Mouse (Mus musculus) embryonic facial prominence, embryonic 10.5 days (tissue): ENCODE results near the gene Sptbn4. TPM values are rescaled to one million over a fixed set of nuclear protein-coding genes. Genes with fewer than 3 reads are reported as not detected.
"Not testable (repeated sequence)": the region's sequence is repeated elsewhere in the genome, so short reads cannot be mapped to it uniquely, and the experiment has no call there.

ENCODE experiments used
- DNase-seq: peaks from one replicate; pipeline ENCODE4 v3.0.0-alpha.2; 2017; ENCODE audit warnings: low spot score
- H3K27ac ChIP-seq: fragments of 300-500 bp; sonication (generic); replicated peaks from 2 replicates; pipeline ENCODE4 v1.5.1; 2016; ENCODE audit warnings: mild to moderate bottlenecking
- H3K27me3 ChIP-seq: fragments of 300-500 bp; sonication (generic); replicated peaks from 2 replicates; pipeline ENCODE4 v1.6.1; 2016; ENCODE audit warnings: low read depth, mild to moderate bottlenecking; ENCODE audit not compliant: poor library complexity, severe bottlenecking
- H3K36me3 ChIP-seq: fragments of 300-500 bp; sonication (generic); replicated peaks from 2 replicates; pipeline ENCODE4 v1.6.1; 2016; ENCODE audit warnings: mild to moderate bottlenecking, moderate library complexity
- H3K4me1 ChIP-seq: fragments of 300-500 bp; sonication (generic); 2 replicates; pipeline ENCODE4 v1.6.1; 2016
- H3K4me3 ChIP-seq: fragments of 300-500 bp; sonication (generic); 2 replicates; pipeline ENCODE4 v1.5.1; 2016; ENCODE audit warnings: mild to moderate bottlenecking, moderate library complexity
- H3K9me3 ChIP-seq: fragments of 300-500 bp; sonication (generic); 2 replicates; pipeline ENCODE4 v1.6.1; 2016; ENCODE audit warnings: mild to moderate bottlenecking
- WGBS: fragments of 180-500 bp; shearing (Covaris S2); methylation state at CpG from one replicate; pipeline ENCODE4 v1.1.7; 2016; 5-methylcytosine and 5-hydroxymethylcytosine counted together
- polyA plus RNA-seq: library from polyadenylated mRNA; unstranded; fragments of >200 nt; fragmentation: Nextera tagmentation; extraction: Ambion mirVana; gene quantifications from 2 replicates; pipeline ENCODE4 v1.2.1, GENCODE M21; 2016

The Sptbn4 gene
- 0.19 and 0.35 TPM in 2 replicates for polyA plus RNA-seq

- H3K4me1 ChIP-seq = peaks cover 23% of the 10 kb centered on the region
- H3K27ac ChIP-seq = peak within 1 kb of the TSS; percentile 77
- H3K9me3 ChIP-seq = no peaks in the 10 kb centered on the region
- H3K27me3 ChIP-seq = peaks cover 56% of the 10 kb centered on the region
- WGBS = 1% methylated on average over 54 of the region's 54 CpGs
- H3K4me3 ChIP-seq = peak within 1 kb of the TSS; percentile 70
- peak; percentile 98 for DNase-seq
- H3K36me3 ChIP-seq = no peaks in the 10 kb centered on the region
Observed at GRCm38 (mm10) chr7:27447419-27448286, at the start of gene Sptbn4, which contains the start of gene Blvrb. TSS of gene Sptbn4 (minus strand) at chr7:27447686. TSS of gene Blvrb (plus strand) at chr7:27447978.

- 87% methylated on average over 9 of the region's 9 CpGs for WGBS
Observed at GRCm38 (mm10) chr7:27494659-27495367, 47.3 kb upstream of the Sptbn4 start.

GRCm38 (mm10) chr7:27493450-27493849 lies 46.0 kb upstream of the Sptbn4 start:
- H3K36me3 ChIP-seq = peaks cover 10% of the 10 kb centered on the region
- 0 out of 2 replicates have a peak, but pooled peaks cover 2% of the 10 kb centered on the region for H3K9me3 ChIP-seq
- DNase-seq = no peak
- peaks cover 7% of the 10 kb centered on the region for H3K27me3 ChIP-seq
- no peak overlapping the region for H3K4me3 ChIP-seq
- 84% methylated on average over 5 of the region's 5 CpGs for WGBS
- H3K4me1 ChIP-seq = peaks cover 37% of the 10 kb centered on the region
- H3K27ac ChIP-seq = no peak overlapping the region

More at GRCm38 (mm10) chr7:27494659-27495367, 47.3 kb upstream of the Sptbn4 start:
- H3K27me3 ChIP-seq, H3K9me3 ChIP-seq, DNase-seq, H3K36me3 ChIP-seq, H3K4me3 ChIP-seq, H3K27ac ChIP-seq: not testable (repeated sequence)
- H3K4me1 ChIP-seq = peaks cover 34% of the 10 kb centered on the region

- 81% methylated on average over 3 of the region's 3 CpGs for WGBS
- Histone ChIP-seq H3K36me3 (peaks cover 10% of the 10 kb centered on the region), H3K27ac (no peak overlapping the region), H3K4me1 (peaks cover 41% of the 10 kb centered on the region), H3K27me3 (peaks cover 7% of the 10 kb centered on the region), H3K9me3 (0 out of 2 replicates have a peak, but pooled peaks cover 2% of the 10 kb centered on the region), H3K4me3 (no peak overlapping the region)
- no peak for DNase-seq
Observed at GRCm38 (mm10) chr7:27493022-27493421, 45.5 kb upstream of the Sptbn4 start.

- Histone ChIP-seq H3K27ac (peak overlapping the region; percentile 40; the same call in 1 of the 2 replicates), H3K27me3 (peaks cover 7% of the 10 kb centered on the region), H3K36me3 (peaks cover 10% of the 10 kb centered on the region), H3K9me3 (0 out of 2 replicates have a peak, but pooled peaks cover 2% of the 10 kb centered on the region), H3K4me1 (peaks cover 46% of the 10 kb centered on the region), H3K4me3 (no peak overlapping the region)
- DNase-seq = no peak
- WGBS = 71% methylated on average over 7 of the region's 7 CpGs
Observed at GRCm38 (mm10) chr7:27491856-27492255, 44.4 kb upstream of the Sptbn4 start.

- under 1% methylated on average over 32 of the region's 33 CpGs for WGBS
- peak overlapping the region; percentile 62 for H3K4me3 ChIP-seq
- DNase-seq = peak; percentile 84
- H3K27ac ChIP-seq = peak overlapping the region; percentile 93
- 0 out of 2 replicates have a peak, but pooled peaks cover 2% of the 10 kb centered on the region for H3K9me3 ChIP-seq
- H3K4me1 ChIP-seq = peaks cover 49% of the 10 kb centered on the region
- H3K27me3 ChIP-seq = peaks cover 7% of the 10 kb centered on the region
- peaks cover 10% of the 10 kb centered on the region for H3K36me3 ChIP-seq
Observed at GRCm38 (mm10) chr7:27490543-27491329, 43.2 kb upstream of the Sptbn4 start.

GRCm38 (mm10) chr7:27490227-27490542 lies 42.7 kb upstream of the Sptbn4 start:
- H3K4me3 ChIP-seq = peak overlapping the region; percentile 62
- peaks cover 7% of the 10 kb centered on the region for H3K27me3 ChIP-seq
- peaks cover 10% of the 10 kb centered on the region for H3K36me3 ChIP-seq
- H3K9me3 ChIP-seq = 0 out of 2 replicates have a peak, but pooled peaks cover 2% of the 10 kb centered on the region
- 45% methylated on average over 4 of the region's 4 CpGs for WGBS
- H3K4me1 ChIP-seq = peaks cover 51% of the 10 kb centered on the region
- no peak for DNase-seq
- peak overlapping the region; percentile 93 for H3K27ac ChIP-seq

- peak overlapping the region; percentile 11; the same call in 1 of the 2 replicates for H3K4me3 ChIP-seq
- peaks cover 51% of the 10 kb centered on the region for H3K4me1 ChIP-seq
- H3K36me3 ChIP-seq = peaks cover 10% of the 10 kb centered on the region
- 92% methylated on average over 25 of the region's 25 CpGs for WGBS
- H3K9me3 ChIP-seq = no peaks in the 10 kb centered on the region
- DNase-seq = no peak
- H3K27me3 ChIP-seq = peaks cover 7% of the 10 kb centered on the region
- peak overlapping the region; percentile 93 for H3K27ac ChIP-seq
Observed at GRCm38 (mm10) chr7:27489270-27489869, 41.9 kb upstream of the Sptbn4 start.

- DNase-seq = peak; percentile 45
- H3K9me3 ChIP-seq = no peaks in the 10 kb centered on the region
- H3K36me3 ChIP-seq = peaks cover 10% of the 10 kb centered on the region
- H3K4me1 ChIP-seq = peaks cover 51% of the 10 kb centered on the region
- whole genome bisulfite sequencing = 1% methylated on average over 13 of the region's 13 CpGs
- H3K27me3 ChIP-seq = peaks cover 7% of the 10 kb centered on the region
- H3K4me3 ChIP-seq = peak overlapping the region; percentile 85
- peak overlapping the region; percentile 98 for H3K27ac ChIP-seq
Observed at GRCm38 (mm10) chr7:27487740-27488268, 40.3 kb upstream of the Sptbn4 start.

- peaks cover 10% of the 10 kb centered on the region for H3K36me3 ChIP-seq
- H3K27ac ChIP-seq = peak within 1 kb of the TSS; percentile 98
- H3K4me1 ChIP-seq = peaks cover 57% of the 10 kb centered on the region
- peak; percentile 100 for DNase-seq
- under 1% methylated on average over 80 of the region's 80 CpGs for WGBS
- no peaks in the 10 kb centered on the region for H3K9me3 ChIP-seq
- peaks cover 7% of the 10 kb centered on the region for H3K27me3 ChIP-seq
- peak within 1 kb of the TSS; percentile 85 for H3K4me3 ChIP-seq
Observed at GRCm38 (mm10) chr7:27486770-27487697, 39.5 kb upstream of the Sptbn4 start, which contains the start of gene Sertad1. TSS of gene Sertad1 (plus strand) at chr7:27486910.
